Mouse (Mus musculus) hindbrain, embryonic 10.5 days (tissue): ENCODE measurements at regions not wholly inside any gene's neighbourhood (a gene's known extent, or its start where the extent isn't known, plus 50 kb on each side); places are given as distances from the start of the nearest gene placed in this dataset.

ENCODE experiments used
- DNase-seq: peaks from one replicate; pipeline ENCODE4 v3.0.0-alpha.2; 2017; ENCODE audit warnings: low spot score
- H3K27ac ChIP-seq: fragments of 300-500 bp; sonication (generic); 2 replicates; pipeline ENCODE4 v1.5.1; 2016; ENCODE audit warnings: mild to moderate bottlenecking, moderate library complexity
- H3K27me3 ChIP-seq: fragments of 300-500 bp; sonication (generic); 2 replicates; pipeline ENCODE4 v1.6.1; 2016; ENCODE audit warnings: mild to moderate bottlenecking; ENCODE audit not compliant: poor library complexity, insufficient read depth, severe bottlenecking
- H3K36me3 ChIP-seq: fragments of 300-500 bp; sonication (generic); 2 replicates; pipeline ENCODE4 v1.6.1; 2016; ENCODE audit warnings: mild to moderate bottlenecking, moderate library complexity
- H3K4me1 ChIP-seq: fragments of 300-500 bp; sonication (generic); replicated peaks from 2 replicates; pipeline ENCODE4 v1.6.1; 2016; ENCODE audit warnings: mild to moderate bottlenecking
- H3K4me3 ChIP-seq: fragments of 300-500 bp; sonication (generic); 2 replicates; pipeline ENCODE4 v1.5.1; 2016; ENCODE audit warnings: mild to moderate bottlenecking, moderate library complexity
- H3K9me3 ChIP-seq: fragments of 300-500 bp; sonication (generic); 2 replicates; pipeline ENCODE4 v1.6.1; 2016; ENCODE audit warnings: mild to moderate bottlenecking, moderate library complexity
- WGBS: fragments of 180-500 bp; shearing (Covaris S2); methylation state at CpG from one replicate; pipeline ENCODE4 v1.1.7; 2016; 5-methylcytosine and 5-hydroxymethylcytosine counted together

DNA sequence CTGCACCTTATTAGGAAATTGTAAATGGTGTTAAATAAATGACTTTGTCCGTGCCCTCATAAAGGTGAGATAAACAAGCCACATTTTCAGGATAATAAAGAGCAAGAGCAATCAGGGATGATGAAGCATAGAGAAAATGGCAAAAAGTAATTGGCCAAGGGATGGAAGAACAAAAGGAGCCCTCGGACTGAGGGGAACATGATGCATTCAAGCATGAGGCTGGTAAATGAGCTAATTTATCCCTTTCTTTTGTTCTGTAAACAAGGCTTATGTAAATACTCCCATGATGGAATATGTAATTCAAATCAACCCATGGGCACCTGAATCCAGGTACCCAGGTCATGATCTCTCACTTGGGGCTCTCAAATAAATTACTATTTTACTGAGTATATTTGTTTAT, 166.8 kb downstream of the Gm12728 start:
- 76% methylated on average over 2 of the region's 2 CpGs for WGBS
- no peaks in the 10 kb centered on the region for H3K36me3 ChIP-seq
- no peaks in the 10 kb centered on the region for H3K27me3 ChIP-seq
- no peak overlapping the region for H3K4me3 ChIP-seq
- no peak for DNase-seq
- no peaks in the 10 kb centered on the region for H3K9me3 ChIP-seq
- no peak overlapping the region for H3K27ac ChIP-seq
- H3K4me1 ChIP-seq, result no peaks in the 10 kb centered on the region

- Histone ChIP-seq H3K4me1 (peaks cover 12% of the 10 kb centered on the region), H3K9me3 (no peaks in the 10 kb centered on the region), H3K27me3 (no peaks in the 10 kb centered on the region), H3K36me3 (no peaks in the 10 kb centered on the region), H3K4me3 (no peak overlapping the region), H3K27ac (no peak overlapping the region)
- 73% methylated on average over 5 of the region's 5 CpGs for WGBS
- DNase-seq, result no peak
Measured at GRCm38 (mm10) chr4:105958331-105958730, 168.7 kb downstream of the Gm12728 start.

DNA sequence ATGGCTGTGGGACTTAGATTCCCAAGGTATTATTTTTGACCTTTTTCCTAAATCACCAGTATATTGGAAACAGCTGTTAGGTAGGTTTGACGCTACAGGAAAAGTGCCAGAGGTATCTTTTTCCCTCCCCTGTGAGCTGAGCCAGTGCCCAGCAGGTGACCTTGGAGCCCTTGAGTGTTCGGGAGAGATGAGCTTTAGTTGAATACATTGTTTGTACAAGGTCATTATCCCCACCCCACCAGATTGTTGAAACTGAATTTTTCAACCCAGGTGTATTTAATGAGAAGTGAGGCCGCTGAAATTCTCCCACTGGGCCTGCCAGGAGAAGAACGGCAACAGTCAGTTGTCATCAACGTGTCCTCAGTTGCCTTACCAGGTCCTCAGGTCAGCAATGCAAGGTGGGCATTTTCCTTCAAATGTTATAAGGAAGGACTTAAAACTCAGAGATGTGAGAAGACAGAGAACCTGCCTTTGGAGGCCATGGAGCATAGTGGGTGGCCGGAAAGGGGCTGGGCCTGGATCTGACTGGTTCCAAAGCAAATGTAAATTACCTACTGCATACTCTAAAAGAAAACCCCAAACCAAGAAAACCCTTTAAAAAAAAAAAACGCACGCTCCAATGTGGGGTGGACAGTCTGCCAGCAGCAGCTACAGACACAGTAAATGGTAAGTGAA, 172.2 kb downstream of the Gm12728 start:
- Histone ChIP-seq H3K27ac (0 out of 2 replicates have a peak overlapping the region, but pooled peaks have one; percentile 16), H3K4me1 (peaks cover 12% of the 10 kb centered on the region), H3K9me3 (no peaks in the 10 kb centered on the region), H3K36me3 (no peaks in the 10 kb centered on the region), H3K4me3 (no peak overlapping the region), H3K27me3 (no peaks in the 10 kb centered on the region)
- DNase-seq, result peak; percentile 15
- WGBS, result 62% methylated on average over 8 of the region's 8 CpGs

DNA sequence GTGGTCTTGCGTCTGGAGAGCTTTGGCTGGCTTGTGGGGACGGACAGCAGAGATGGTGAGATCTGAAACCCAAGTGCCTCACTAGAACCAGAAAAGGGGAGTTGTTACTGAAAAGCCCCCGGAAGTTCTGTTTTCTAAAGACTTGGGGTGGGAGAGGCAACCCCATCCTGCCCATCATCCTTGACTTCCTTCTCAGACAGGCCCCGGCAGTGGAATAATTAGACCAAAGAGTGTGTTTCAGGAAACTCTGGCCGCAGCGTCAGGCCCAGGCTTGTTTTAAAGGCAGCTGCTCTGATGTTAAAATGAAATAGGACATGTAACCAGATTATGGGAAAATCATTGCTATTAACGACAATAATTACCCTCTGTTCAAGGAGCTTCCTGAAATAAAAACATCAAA, 172.9 kb downstream of the Gm12728 start:
- H3K9me3 ChIP-seq, result no peaks in the 10 kb centered on the region
- no peak overlapping the region for H3K4me3 ChIP-seq
- DNase-seq, result no peak
- H3K27ac ChIP-seq, result 0 out of 2 replicates have a peak overlapping the region, but pooled peaks have one; percentile 16
- no peaks in the 10 kb centered on the region for H3K27me3 ChIP-seq
- 77% methylated on average over 7 of the region's 7 CpGs for WGBS
- H3K36me3 ChIP-seq, result no peaks in the 10 kb centered on the region
- peaks cover 12% of the 10 kb centered on the region for H3K4me1 ChIP-seq

DNA sequence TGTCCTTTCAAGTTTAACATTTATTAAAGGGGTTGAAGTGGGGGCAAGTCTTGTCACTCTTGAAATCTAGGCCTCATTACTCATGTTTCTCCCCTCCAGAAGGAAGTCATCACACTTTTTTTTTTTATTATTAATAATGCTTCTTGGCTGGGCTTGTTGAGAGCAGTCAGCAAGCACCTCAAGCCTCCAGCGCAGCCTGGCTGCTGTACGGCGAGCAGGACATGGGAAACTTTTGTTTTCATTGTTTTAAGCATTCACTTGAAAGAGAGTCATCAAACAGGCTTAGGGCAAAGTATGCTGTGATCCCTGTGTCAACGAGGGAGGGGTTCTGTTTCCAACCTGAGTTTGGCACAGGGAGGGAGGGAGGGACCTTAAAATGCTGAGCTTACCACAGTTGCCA, 178.7 kb downstream of the Gm12728 start:
- Histone ChIP-seq H3K9me3 (no peaks in the 10 kb centered on the region), H3K27ac (no peak overlapping the region), H3K36me3 (no peaks in the 10 kb centered on the region), H3K4me3 (no peak overlapping the region), H3K4me1 (peaks cover 8% of the 10 kb centered on the region), H3K27me3 (no peaks in the 10 kb centered on the region)
- no peak for DNase-seq
- 58% methylated on average over 4 of the region's 4 CpGs for WGBS

GRCm38 (mm10) chr4:105969628-105970027, 180.0 kb downstream of the Gm12728 start:
- DNase-seq, result peak; percentile 61
- Histone ChIP-seq H3K4me3 (no peak overlapping the region), H3K9me3 (no peaks in the 10 kb centered on the region), H3K4me1 (peaks cover 8% of the 10 kb centered on the region), H3K36me3 (no peaks in the 10 kb centered on the region), H3K27ac (no peak overlapping the region), H3K27me3 (no peaks in the 10 kb centered on the region)
- WGBS, result 54% methylated on average over 2 of the region's 2 CpGs

- H3K27ac ChIP-seq, result no peak overlapping the region
- H3K9me3 ChIP-seq, result no peaks in the 10 kb centered on the region
- no peaks in the 10 kb centered on the region for H3K27me3 ChIP-seq
- H3K36me3 ChIP-seq, result no peaks in the 10 kb centered on the region
- WGBS, result 79% methylated on average over 3 of the region's 3 CpGs
- no peak for DNase-seq
- H3K4me3 ChIP-seq, result no peak overlapping the region
- peaks cover 8% of the 10 kb centered on the region for H3K4me1 ChIP-seq
Measured at GRCm38 (mm10) chr4:105970056-105970455, 180.4 kb downstream of the Gm12728 start.

DNA sequence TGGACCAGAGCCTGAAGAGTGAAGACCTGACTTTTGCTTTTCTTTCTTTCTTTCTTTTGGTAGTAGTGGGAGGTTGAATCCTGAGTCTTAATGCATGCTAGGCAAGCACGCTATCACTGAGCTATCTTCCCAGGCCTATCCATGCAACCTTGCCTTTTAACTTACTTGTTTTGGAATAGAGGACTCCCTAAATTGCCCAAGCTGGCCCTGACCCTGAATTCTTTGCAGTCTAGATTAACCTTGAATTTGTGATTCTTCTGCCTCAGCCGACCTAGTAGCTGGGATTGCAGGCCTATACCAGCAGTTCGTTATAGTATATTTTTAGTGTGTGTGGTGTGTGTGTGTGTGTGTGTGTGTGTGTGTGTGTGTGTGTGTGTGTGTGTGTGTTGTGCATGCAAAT, 183.1 kb downstream of the Gm12728 start:
- Histone ChIP-seq H3K36me3 (no peaks in the 10 kb centered on the region), H3K4me3 (no peak overlapping the region), H3K9me3 (no peaks in the 10 kb centered on the region), H3K27ac (no peak overlapping the region), H3K27me3 (no peaks in the 10 kb centered on the region), H3K4me1 (peaks cover 8% of the 10 kb centered on the region)
- DNase-seq, result no peak
- 88% methylated on average over 3 of the region's 3 CpGs for WGBS

GRCm38 (mm10) chr4:105973769-105974397, 184.2 kb downstream of the Gm12728 start:
- Histone ChIP-seq H3K4me1 (peaks cover 8% of the 10 kb centered on the region), H3K36me3 (no peaks in the 10 kb centered on the region), H3K27ac (no peak overlapping the region), H3K27me3 (no peaks in the 10 kb centered on the region), H3K4me3 (no peak overlapping the region), H3K9me3 (no peaks in the 10 kb centered on the region)
- 84% methylated on average over 6 of the region's 6 CpGs for WGBS
- no peak for DNase-seq

DNA sequence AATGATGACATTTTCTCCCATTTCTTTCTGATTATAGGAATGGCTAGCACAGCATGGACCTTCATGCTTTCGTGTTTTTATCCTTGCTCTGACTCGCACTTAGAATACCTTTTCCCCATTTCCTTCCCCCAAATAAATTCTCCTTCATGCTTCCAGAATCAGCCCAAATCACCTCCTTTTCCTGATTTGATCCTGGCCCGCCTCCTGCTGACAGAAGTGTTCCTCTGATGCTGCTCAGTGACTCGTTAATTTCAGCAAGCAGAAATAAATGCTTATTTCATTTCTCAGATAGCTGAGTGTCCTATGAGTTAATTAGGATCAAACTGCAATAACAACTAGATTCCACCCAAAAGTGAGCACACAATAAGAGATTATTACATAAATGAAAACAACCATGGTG, 185.3 kb downstream of the Gm12728 start:
- H3K4me1 ChIP-seq, result no peaks in the 10 kb centered on the region
- 78% methylated on average over 4 of the region's 4 CpGs for WGBS
- H3K27me3 ChIP-seq, result no peaks in the 10 kb centered on the region
- DNase-seq, result no peak
- H3K9me3 ChIP-seq, result no peaks in the 10 kb centered on the region
- no peaks in the 10 kb centered on the region for H3K36me3 ChIP-seq
- no peak overlapping the region for H3K4me3 ChIP-seq
- H3K27ac ChIP-seq, result no peak overlapping the region

DNA sequence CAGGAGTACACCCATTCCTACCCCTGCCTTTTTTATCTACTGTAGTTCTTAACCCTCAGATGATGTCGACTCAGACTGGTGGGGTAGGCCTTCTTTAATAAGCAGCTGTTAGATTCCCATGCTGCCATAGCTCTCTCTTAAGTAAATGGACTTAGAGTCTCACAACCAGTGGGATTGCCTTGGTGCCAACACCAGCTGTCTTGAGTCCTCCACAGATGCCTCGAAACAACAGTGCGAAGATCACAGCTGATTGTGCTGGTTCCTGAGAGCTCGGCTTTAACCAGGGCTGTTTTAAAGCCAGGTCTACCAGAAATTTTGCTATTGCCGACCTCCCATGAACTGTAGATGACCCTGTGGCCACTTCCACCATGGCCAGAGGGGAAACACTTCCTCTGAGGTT, 189.4 kb downstream of the Gm12728 start:
- H3K36me3 ChIP-seq, result no peaks in the 10 kb centered on the region
- no peaks in the 10 kb centered on the region for H3K27me3 ChIP-seq
- WGBS, result 86% methylated on average over 5 of the region's 5 CpGs
- no peaks in the 10 kb centered on the region for H3K4me1 ChIP-seq
- H3K4me3 ChIP-seq, result no peak overlapping the region
- H3K27ac ChIP-seq, result no peak overlapping the region
- no peaks in the 10 kb centered on the region for H3K9me3 ChIP-seq
- no peak for DNase-seq

DNA sequence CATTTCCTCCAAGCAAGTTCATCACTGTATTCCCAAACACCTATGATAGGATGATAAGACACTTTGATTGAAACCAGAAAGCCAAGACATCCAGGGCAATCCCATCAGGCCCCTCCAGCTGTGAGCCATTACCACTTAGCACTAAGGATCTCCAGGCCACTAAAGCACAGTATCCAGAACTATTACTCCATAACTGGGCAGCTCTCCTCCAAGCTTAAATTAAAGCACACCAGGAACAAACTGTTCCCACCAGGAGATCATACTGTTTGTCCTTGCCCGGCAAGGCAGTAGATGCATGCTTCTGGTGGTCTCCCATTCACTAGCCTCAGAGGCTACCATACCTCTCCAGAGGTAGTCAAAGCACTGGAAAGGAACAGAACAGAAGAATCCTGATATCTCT, 193.3 kb downstream of the Gm12728 start:
- 0 out of 2 replicates have a peak, but pooled peaks cover 3% of the 10 kb centered on the region for H3K4me1 ChIP-seq
- 74% methylated on average over 1 of the region's 1 CpGs for WGBS

DNA sequence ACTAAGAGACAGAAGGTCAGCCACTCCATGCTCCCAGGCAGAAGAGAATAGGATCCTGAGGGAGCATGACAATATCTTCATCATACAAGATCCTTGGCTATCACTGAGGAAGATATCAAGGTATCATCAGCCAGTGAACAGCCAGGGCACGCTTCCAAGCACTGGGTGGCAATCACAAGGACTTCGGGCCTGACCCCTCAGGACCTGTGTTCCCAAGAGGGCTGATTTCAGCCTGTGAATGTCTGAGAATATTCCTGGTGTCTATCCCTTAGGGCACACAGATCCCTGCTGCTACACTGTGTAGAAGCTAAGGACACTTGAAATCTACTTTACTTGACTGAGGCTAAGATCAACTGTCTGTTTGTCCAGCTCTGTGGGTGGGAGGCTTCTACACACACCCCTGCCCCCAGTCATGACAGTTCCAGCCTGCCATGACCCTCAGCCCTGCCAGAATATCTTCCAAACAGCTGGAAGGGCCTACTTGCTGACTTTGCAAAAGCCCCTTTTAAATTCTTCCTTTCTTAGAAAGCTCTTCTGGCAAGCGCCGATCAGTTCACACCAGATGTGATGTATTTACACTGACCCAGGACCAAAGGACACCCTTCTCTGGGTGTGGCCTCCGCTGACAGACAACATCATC, 198.4 kb downstream of the Gm12728 start:
- H3K4me3 ChIP-seq, result no peak overlapping the region
- no peaks in the 10 kb centered on the region for H3K36me3 ChIP-seq
- no peaks in the 10 kb centered on the region for H3K27me3 ChIP-seq
- 0 out of 2 replicates have a peak, but pooled peaks cover 4% of the 10 kb centered on the region for H3K4me1 ChIP-seq
- DNase-seq, result no peak
- H3K27ac ChIP-seq, result no peak overlapping the region
- 74% methylated on average over 5 of the region's 5 CpGs for whole genome bisulfite sequencing
- H3K9me3 ChIP-seq, result no peaks in the 10 kb centered on the region

More for the DNA sequence above, 193.3 kb downstream of the Gm12728 start:
- Histone ChIP-seq H3K36me3 (no peaks in the 10 kb centered on the region), H3K4me3 (no peak overlapping the region), H3K27me3 (no peaks in the 10 kb centered on the region), H3K9me3 (no peaks in the 10 kb centered on the region), H3K27ac (no peak overlapping the region)
- DNase-seq, result no peak
